Mouse (Mus musculus) spleen, adult 2 months (tissue): Measurements from ENCODE around the gene Grap2.

ENCODE experiments used
- CTCF ChIP-seq: fragments of 200-500 bp; IDR thresholded peaks from 2 replicates; pipeline ENCODE4 v1.5.1; 2011; ENCODE audit warnings: mild to moderate bottlenecking, inconsistent platforms; ENCODE audit not compliant: insufficient read depth, insufficient read length, insufficient replicate concordance; ENCODE audit errors: extremely low read depth
- POLR2A ChIP-seq: fragments of 200-500 bp; IDR thresholded peaks from 2 replicates; pipeline ENCODE4 v1.6.1; 2011; ENCODE audit warnings: low read depth, low read length, inconsistent platforms

DNA sequence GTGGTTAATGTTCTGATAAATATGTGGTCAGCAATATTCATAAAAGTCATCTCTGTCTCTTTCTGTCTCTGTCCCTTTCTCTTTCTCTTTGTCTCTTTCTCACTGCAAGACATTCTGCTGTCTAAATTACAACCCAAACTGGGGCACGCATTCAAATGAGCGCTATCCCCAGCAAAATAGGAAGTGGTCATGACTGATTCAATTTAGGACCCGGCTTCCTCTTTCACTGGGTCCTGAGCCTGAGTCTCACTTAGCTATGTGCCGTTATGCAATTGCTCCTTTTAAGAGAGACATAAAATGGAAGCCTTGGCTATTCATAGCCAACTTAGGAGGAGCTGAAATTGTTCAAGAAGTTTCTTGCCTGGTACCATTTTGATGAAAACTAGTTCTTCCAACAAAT lies 47.4 kb downstream of the Grap2 start:
- no peak for TF ChIP-seq CTCF
- no peak; the same call in 1 of the 2 replicates for TF ChIP-seq POLR2A
